Mouse (Mus musculus): ENCODE measurements around the gene Copz1. TPM values are rescaled to one million over a fixed set of nuclear protein-coding genes. Genes with fewer than 3 reads are reported as not detected.
"Not testable (repeated sequence)": the region's sequence is repeated elsewhere in the genome, so short reads cannot be mapped to it uniquely, and the experiment has no call there.

Copz1 gene
- polyA plus RNA-seq, 1 experiment from 2014 or later, result 286 TPM

DNA sequence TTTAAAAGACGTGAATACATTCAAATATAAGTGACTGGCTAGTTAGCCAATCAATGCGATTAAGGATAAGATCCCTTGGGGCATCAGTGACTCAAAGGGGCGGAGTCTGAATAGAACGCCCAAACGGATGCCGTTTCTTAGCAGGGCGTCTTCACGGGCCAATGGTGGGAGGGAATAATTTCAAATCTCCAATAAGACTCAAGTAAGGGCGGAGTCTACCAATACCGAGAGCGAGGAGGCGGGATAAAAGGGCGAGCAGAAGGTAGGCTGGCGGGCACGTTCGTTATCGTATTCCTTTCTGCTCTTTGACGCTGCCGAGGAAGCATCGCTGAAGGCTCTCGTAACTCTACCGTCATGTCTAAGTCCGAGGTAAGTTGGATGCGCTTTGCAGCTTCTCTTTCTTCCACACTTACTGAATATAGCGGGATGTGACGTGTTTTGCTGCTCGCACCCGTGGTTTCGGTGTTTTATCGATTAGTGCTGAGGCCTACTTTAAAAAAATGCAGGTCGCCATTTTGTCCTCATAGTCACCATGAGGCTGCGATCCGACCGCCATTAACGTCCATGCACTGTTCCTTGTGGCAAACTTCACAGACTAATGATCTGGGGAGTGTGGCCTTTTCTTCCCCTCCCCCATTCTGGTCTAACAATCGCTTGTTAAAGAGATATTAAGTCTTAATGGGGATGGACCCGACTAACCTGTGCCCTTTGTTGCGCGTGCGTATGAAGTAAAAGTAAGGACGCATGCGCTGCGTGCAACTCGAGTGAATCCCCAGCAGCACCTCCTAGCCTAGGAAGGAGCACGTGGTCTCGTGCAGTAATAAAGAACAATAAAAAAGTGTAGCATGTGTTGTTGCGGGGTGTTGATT, 32.1 kb upstream of the Copz1 start, which contains the start of gene Hnrnpa1:
TSS of gene Hnrnpa1 (plus strand) at position 273 of the 869 bp plus-strand sequence.
- peak; percentile 98 for DNase-seq (ENCODE audit: low spot score, missing footprints)
- no peaks in the 10 kb centered on the region for H3K27me3 ChIP-seq (ENCODE audit: control insufficient read depth, insufficient read depth, low read length)
- peaks cover 23% of the 10 kb centered on the region for H3K4me1 ChIP-seq (ENCODE audit: control insufficient read depth, insufficient read depth, low read length)
- H3K36me3 ChIP-seq (ENCODE audit: control insufficient read depth, insufficient read depth, low read length), result peaks cover 20% of the 10 kb centered on the region
- H3K9ac ChIP-seq (ENCODE audit: low read length), result peak within 1 kb of the TSS; percentile 78
- no peaks in the 10 kb centered on the region for H3K9me3 ChIP-seq (ENCODE audit: control insufficient read depth, low read length)
- peak; percentile 92 for ATAC-seq (ENCODE audit: low FRiP score)
- H3K27ac ChIP-seq (ENCODE audit: low read depth, low read length), result peak within 1 kb of the TSS; percentile 90
- WGBS, result under 1% methylated on average over 47 of the region's 47 CpGs
- H3K4me2 ChIP-seq, result peak within 1 kb of the TSS; percentile 81
- peak within 1 kb of the TSS; percentile 52 for H3K4me3 ChIP-seq (ENCODE audit: low read depth, low read length)

DNA sequence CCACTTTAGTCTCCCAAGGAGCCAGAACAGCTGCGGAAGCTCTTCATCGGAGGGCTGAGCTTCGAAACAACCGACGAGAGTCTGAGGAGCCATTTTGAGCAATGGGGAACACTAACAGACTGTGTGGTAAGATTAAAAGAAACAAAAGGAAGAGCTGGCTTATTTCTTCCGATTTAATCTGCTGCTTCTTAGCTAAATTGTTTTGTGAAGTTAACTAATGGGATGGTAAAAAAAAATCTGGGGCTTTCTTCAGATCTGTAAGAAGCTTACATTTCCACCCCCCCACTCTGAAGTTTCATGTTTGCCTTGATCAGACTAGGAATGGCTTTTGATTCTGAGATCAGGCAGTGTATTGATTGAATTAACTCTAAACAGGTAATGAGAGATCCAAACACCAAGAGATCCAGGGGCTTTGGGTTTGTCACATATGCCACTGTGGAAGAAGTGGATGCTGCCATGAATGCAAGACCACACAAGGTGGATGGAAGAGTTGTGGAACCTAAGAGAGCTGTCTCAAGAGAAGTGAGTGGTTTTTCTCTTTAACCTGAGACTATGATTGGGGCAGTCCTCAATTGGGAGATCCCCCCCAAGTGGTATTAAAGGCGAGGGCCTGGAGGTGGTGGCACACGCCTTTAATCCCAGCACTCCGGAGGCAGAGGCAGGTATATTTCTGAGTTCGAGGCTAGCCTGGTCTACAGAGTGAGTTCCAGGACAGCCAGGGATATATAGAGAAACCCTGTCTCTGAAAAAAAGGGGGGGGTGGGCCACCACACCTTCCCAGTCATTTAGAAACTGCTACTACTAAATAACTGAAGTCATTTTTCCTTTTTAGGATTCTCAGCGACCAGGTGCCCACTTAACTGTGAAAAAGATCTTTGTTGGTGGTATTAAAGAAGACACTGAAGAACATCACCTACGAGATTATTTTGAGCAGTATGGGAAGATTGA, 31.2 kb upstream of the Copz1 start:
- H3K27ac ChIP-seq (ENCODE audit: low read depth, low read length), result peak overlapping the region; percentile 90
- peak overlapping the region; percentile 78 for H3K9ac ChIP-seq (ENCODE audit: low read length)
- H3K9me3 ChIP-seq (ENCODE audit: control insufficient read depth, low read length); ATAC-seq (ENCODE audit: low FRiP score); H3K27me3 ChIP-seq (ENCODE audit: control insufficient read depth, insufficient read depth, low read length): not testable (repeated sequence)
- 10% methylated on average over 12 of the region's 12 CpGs for WGBS
- DNase-seq (ENCODE audit: low spot score, missing footprints), result peak; percentile 92
- peaks cover 22% of the 10 kb centered on the region for H3K36me3 ChIP-seq (ENCODE audit: control insufficient read depth, insufficient read depth, low read length)
- H3K4me1 ChIP-seq (ENCODE audit: control insufficient read depth, insufficient read depth, low read length), result peaks cover 23% of the 10 kb centered on the region
- H3K4me2 ChIP-seq, result peak overlapping the region; percentile 81
- H3K4me3 ChIP-seq (ENCODE audit: low read depth, low read length), result peak overlapping the region; percentile 52

DNA sequence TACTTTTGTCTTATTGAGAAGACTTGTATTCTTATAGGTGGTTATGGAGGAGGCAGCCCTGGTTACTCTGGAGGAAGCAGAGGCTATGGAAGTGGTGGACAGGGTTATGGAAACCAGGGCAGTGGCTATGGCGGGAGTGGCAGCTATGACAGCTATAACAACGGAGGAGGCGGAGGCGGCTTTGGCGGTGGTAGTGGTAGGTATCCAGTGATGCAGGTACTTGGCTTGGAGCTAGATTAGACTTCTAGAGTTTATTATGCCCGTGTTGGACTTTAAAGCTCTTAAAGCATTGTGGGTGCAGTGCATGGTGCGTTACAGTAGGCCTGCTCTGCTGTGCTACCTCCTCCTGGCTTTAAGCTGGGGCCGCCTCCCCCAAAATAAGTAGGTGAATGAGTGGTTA, 29.6 kb upstream of the Copz1 start:
- Histone ChIP-seq H3K4me2 (peak overlapping the region; percentile 81), H3K27me3 (ENCODE audit: control insufficient read depth, insufficient read depth, low read length) (no peaks in the 10 kb centered on the region), H3K36me3 (ENCODE audit: control insufficient read depth, insufficient read depth, low read length) (peaks cover 36% of the 10 kb centered on the region), H3K4me3 (ENCODE audit: low read depth, low read length) (peak overlapping the region; percentile 52), H3K9ac (ENCODE audit: low read length) (peak overlapping the region; percentile 36), H3K9me3 (ENCODE audit: control insufficient read depth, low read length) (no peaks in the 10 kb centered on the region), H3K27ac (ENCODE audit: low read depth, low read length) (no peak overlapping the region), H3K4me1 (ENCODE audit: control insufficient read depth, insufficient read depth, low read length) (peaks cover 23% of the 10 kb centered on the region)
- DNase-seq (ENCODE audit: low spot score, missing footprints), result no peak
- no peak for ATAC-seq (ENCODE audit: low FRiP score)
- WGBS, result 76% methylated on average over 8 of the region's 8 CpGs

DNA sequence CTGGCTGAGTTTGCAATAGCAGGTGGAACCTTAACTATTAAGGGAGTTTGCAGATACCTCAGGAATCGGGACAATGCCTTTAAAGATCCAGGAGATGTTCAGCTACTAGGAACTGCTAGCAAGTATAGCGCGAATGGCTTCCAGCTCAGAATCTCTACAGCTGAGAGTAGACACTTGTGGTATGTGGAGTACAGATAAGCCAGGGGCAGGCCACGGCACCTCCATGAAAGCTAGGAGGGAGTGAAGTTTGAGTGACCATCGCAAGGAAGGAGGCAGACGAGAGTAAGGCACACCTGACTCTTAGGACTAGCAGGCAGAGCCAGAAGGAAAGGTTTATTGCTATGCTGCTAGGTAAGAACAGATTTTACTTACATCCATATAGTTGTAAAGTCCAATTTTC, 26.9 kb upstream of the Copz1 start:
- H3K27me3 ChIP-seq (ENCODE audit: control insufficient read depth, insufficient read depth, low read length), result no peaks in the 10 kb centered on the region
- H3K9ac ChIP-seq (ENCODE audit: low read length), result no peak overlapping the region
- peaks cover 38% of the 10 kb centered on the region for H3K36me3 ChIP-seq (ENCODE audit: control insufficient read depth, insufficient read depth, low read length)
- no peak overlapping the region for H3K27ac ChIP-seq (ENCODE audit: low read depth, low read length)
- peaks cover 20% of the 10 kb centered on the region for H3K4me1 ChIP-seq (ENCODE audit: control insufficient read depth, insufficient read depth, low read length)
- ATAC-seq (ENCODE audit: low FRiP score) (no peak), DNase-seq (ENCODE audit: low spot score, missing footprints) (no peak)
- no peak overlapping the region for H3K4me3 ChIP-seq (ENCODE audit: low read depth, low read length)
- 84% methylated on average over 6 of the region's 6 CpGs for WGBS
- no peaks in the 10 kb centered on the region for H3K9me3 ChIP-seq (ENCODE audit: control insufficient read depth, low read length)
- H3K4me2 ChIP-seq, result no peak overlapping the region

DNA sequence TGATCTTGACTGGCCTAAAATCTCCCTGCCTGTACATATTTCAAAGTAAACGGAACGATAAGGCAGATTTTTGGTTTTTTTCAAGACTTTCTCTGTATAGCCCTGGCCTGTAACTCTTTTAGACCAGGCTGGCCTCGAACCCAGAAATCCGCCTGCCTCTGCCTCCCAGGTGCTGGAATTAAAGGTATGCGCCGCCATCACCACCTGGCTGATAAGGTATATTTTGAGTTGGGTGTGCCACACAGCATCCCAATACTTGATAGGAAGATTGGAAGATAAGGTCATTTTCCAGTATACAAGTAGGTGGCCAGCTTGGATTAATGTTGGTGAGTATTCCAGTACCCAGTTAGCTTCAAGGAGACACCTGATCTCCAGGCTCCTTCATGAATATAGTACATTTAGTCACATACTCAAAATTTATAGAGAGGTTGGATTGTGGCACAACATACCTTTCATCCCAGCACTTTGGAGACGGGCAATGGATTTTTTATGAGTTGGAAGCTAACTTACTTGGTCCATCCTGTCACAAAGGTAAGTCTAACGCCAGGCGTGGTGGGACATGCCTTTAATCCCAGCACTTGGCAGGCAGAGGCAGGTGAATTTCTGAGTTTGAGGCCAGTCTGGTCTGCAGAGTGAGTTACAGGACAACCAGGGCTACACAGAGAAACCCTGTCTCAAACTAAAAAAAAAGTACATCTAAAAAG, 25.3 kb upstream of the Copz1 start:
- Histone ChIP-seq H3K4me3 (ENCODE audit: low read depth, low read length) (no peak overlapping the region), H3K4me1 (ENCODE audit: control insufficient read depth, insufficient read depth, low read length) (peaks cover 18% of the 10 kb centered on the region), H3K27ac (ENCODE audit: low read depth, low read length) (no peak overlapping the region), H3K36me3 (ENCODE audit: control insufficient read depth, insufficient read depth, low read length) (peaks cover 35% of the 10 kb centered on the region), H3K9ac (ENCODE audit: low read length) (no peak overlapping the region), H3K9me3 (ENCODE audit: control insufficient read depth, low read length) (no peaks in the 10 kb centered on the region), H3K27me3 (ENCODE audit: control insufficient read depth, insufficient read depth, low read length) (no peaks in the 10 kb centered on the region), H3K4me2 (no peak overlapping the region)
- WGBS, result 89% methylated on average over 9 of the region's 9 CpGs
- DNase-seq (ENCODE audit: low spot score, missing footprints) (no peak), ATAC-seq (ENCODE audit: low FRiP score) (no peak)

DNA sequence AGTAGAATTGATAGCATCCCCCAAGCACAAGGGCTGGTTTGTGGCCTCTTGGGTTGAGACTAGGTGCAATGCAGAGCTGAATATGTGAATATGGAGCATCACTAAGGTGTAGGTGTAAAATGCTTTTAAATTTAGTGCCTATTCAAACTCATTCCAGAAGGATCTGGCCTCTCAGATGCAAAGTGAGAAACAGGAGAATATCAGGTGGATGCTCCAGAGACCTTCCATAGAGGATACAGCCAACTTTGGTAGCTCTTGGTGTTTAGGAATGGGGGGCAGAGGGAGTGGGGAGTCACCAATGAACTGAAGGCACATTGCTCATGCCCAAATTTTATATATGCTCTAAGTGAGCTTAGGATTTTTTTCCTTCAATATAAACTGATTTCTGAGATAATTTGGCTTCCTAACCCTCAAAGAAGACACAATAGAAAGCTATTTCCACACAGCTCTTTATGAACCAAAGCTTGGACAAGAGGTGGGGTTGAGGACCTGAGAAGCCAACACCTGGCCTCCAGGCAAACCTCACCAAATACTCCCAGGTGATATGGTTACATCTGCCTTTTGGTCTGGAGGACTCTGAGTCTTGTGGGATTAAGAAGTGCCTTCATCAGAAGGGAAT, 24.6 kb upstream of the Copz1 start:
- Histone ChIP-seq H3K4me1 (ENCODE audit: control insufficient read depth, insufficient read depth, low read length) (peaks cover 11% of the 10 kb centered on the region), H3K9ac (ENCODE audit: low read length) (no peak overlapping the region), H3K36me3 (ENCODE audit: control insufficient read depth, insufficient read depth, low read length) (peaks cover 29% of the 10 kb centered on the region), H3K4me3 (ENCODE audit: low read depth, low read length) (no peak overlapping the region), H3K27ac (ENCODE audit: low read depth, low read length) (no peak overlapping the region), H3K9me3 (ENCODE audit: control insufficient read depth, low read length) (no peaks in the 10 kb centered on the region), H3K27me3 (ENCODE audit: control insufficient read depth, insufficient read depth, low read length) (no peaks in the 10 kb centered on the region), H3K4me2 (no peak overlapping the region)
- DNase-seq (ENCODE audit: low spot score, missing footprints), result no peak
- no peak for ATAC-seq (ENCODE audit: low FRiP score)

DNA sequence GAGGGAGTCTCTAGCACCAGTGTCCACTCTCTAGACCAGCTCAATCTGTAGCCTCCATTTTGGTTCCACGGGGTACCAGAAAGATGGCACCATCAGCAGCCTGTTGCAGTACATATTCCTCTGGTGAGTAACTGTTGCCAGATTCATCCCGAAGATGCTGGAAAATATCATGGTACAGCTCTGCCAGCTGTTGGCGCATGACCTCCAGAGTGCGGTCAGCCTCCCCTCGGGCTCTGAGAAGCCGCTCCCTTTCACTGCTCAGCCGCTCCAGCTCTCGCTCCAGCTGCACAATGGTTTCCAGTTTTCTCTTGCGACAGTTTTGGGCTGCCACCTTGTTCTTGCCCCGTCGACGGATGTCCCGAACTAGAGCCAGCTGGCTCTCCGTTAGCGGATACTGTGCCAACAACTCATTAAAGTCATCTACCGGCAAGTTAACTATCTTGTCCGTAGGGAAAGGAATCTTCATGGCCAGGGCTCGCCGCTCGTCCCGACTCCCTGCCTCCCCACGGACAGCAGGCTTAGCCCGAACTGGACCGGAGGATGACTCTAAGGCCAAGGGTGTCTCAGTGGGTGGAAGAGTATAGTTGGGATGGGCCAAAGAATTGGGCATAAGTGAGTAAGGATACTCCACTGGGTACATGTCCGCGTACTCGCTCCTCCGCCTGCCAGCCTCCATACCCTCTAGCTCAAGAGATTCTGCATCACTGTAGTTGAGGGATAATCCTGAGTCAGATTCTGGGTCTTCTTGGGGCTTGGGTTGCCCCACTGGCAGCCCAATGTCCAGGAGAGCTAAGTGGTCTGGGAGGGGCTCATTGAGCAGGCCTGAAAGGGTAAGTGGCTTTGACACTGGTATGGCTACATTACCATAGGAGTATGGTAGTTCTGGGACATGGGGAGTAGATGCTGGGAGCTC, 23.9 kb upstream of the Copz1 start:
- H3K4me3 ChIP-seq (ENCODE audit: low read depth, low read length), result no peak overlapping the region
- H3K27ac ChIP-seq (ENCODE audit: low read depth, low read length), result no peak overlapping the region
- no peak overlapping the region for H3K9ac ChIP-seq (ENCODE audit: low read length)
- peaks cover 5% of the 10 kb centered on the region; the same call in 1 of the 2 replicates for H3K4me1 ChIP-seq (ENCODE audit: control insufficient read depth, insufficient read depth, low read length)
- H3K36me3 ChIP-seq (ENCODE audit: control insufficient read depth, insufficient read depth, low read length), result peaks cover 25% of the 10 kb centered on the region
- H3K9me3 ChIP-seq (ENCODE audit: control insufficient read depth, low read length), result no peaks in the 10 kb centered on the region
- DNase-seq (ENCODE audit: low spot score, missing footprints) (peak; percentile 91), ATAC-seq (ENCODE audit: low FRiP score) (0 out of 2 replicates have a peak, but pooled peaks have one; percentile 22)
- H3K4me2 ChIP-seq, result no peak overlapping the region
- 87% methylated on average over 28 of the region's 28 CpGs for WGBS
- H3K27me3 ChIP-seq (ENCODE audit: control insufficient read depth, insufficient read depth, low read length), result no peaks in the 10 kb centered on the region
